Mouse (Mus musculus): ENCODE data around the gene Ccdc185. TPM values are rescaled to one million over a fixed set of nuclear protein-coding genes. Genes with fewer than 3 reads are reported as not detected.

Gene Ccdc185
- total RNA-seq, 4 experiments from 2014 or later = not detected

DNA sequence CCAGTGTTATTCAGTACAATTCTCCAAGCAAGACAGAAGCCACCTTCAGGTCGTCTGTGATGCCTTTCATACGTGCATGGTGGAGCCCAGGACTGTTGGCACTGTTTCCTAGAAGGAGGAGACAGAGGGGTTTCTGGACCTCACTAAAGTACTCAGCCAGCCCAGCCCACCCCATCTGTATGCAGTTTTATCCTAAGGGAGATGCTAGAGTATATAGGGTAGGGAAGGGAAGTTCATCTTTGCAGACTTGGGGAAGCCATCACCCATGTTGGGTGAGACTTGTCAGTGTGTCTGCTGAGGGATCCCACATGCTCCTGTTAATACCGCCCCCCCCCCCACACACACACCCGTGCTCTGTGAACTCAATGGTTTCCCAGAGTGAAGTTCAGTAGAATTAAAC is 13.1 kb downstream of the Ccdc185 start:
- DNase-seq = no peak

DNA sequence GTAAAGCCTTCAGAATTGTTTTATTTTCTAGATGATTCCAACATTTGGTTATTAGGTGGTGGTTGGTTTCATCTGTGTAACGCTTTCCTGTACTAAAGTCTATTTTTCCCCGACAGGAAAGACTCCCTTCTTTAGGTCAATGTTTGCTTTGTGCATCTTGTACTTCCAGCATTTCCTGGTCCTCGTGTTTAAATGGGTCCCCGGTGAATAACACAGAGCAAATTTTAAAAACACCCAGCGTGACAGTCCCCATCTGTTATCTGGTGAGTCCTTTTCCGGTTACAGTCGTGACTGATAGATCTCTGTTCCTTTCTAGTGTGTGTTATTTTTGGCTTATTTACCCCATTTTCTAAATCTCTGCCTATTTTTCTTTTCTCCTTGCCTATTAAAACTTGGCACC is 16.3 kb downstream of the Ccdc185 start:
- DNase-seq = no peak

DNA sequence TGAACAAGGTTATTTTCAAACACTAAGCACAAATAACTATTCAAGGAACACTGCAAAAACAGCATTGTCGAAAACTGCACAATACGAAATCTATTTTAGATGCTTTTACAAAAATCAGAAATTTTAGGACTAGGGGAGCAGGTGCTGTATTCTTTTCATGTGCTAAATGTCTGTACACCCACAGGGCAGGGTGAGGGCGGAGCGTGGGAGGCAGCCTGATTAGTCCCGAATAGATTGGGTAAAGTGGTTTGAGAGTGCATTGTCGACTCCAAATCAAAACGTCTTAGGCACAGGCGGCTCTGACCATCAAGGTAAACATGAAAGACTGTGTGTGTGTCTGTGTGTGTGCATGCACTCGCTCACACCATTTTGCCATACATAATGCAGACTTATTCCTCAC is 20.0 kb downstream of the Ccdc185 start:
- DNase-seq = no peak

DNA sequence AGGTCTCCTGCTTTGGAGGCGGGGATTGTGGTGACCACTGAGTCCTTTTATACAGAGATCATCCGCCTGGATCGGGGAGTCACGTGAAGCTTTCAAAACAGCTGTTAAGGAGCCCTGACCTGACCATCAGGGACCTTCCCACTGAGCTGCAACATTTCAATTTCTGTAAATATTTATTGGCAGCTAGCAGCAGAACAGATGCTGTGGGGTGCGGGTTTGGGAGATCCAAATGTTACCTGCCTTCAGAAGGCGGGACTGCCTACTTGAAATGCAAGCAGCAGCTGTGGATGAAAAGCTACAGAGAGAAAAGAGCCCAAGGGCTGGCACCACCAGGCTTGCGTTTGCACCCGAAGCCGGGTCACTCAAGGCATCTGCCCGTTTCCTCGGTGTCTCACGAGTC is 21.4 kb downstream of the Ccdc185 start:
- no peak for DNase-seq

DNA sequence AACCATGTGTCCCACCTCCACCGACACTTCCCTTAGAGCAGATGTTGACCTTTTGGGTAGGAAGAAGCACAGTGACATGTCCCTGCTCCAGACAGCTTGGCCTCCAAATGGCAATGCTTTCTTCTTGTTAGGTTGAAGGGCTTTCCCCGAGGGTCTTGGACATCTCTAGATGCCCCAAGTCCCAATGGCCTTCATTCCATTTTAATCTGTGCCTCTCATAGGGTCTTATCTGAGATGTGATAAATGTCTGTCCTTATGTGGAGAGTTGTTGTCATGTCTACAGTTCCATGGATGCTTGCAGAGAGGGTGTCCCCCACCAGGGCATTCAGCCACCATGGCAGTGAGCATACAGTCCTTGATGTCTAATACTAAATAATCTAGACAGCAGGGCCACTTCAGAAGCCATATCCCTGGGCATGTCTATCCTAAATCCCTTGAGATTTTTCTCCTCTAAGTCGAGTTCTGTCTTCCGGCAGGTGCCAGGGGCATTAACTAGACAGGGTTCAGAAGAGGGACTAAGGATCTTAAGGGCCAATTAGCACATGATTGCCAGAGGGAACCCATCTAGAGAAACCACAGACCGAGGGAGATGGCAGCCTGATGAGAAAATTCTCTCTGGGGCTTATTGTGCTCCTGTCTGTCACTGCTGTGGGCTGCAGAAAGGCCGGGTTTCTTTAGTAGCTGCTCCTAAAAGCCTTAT is 34.6 kb downstream of the Ccdc185 start:
- no peak for DNase-seq

DNA sequence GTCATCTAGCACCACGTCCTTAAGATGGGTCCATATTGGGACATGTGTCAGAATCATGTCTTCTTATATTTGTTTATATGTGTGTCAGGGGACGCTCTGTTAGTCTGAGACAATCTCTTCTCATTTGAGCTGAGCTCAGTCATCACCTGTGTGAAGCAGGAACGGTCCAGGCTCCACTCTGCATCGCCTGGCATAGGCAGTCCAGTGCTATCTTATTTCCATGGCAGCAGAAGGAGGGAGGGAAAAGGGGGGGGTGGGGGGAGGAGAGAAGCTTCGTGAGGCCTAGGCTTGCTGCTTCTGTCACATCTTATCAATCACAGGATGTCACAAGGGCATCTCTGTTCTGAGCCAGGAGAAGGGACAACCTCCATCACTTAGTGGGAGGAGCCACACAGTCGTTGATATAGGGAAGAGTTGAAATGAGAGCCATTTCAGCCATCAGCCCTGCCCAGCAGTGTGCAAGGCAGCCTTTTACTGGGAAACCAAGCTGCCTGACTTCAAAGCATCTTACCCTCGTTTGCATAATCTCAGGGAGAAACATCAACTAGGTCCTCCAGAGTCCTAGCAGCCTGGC is 37.5 kb downstream of the Ccdc185 start:
- DNase-seq = no peak

DNA sequence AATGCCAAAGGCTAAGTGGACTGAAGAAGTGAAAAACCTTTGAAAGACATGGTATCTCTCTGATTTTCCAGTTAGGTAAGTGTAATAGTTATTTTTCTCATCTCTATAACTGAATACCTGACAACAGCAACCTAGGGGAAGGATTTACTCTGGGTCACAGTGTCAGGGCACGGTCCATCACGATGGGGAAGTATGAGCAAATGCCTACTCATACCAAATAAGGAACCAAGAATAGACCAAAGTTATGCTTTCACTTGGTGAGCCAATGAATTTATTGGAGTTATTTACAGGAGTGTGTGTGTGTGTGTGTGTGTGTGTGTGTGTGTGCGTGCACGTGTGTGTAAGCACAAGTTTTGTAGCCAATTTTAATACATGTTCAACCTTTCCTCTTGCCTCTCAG is 41.5 kb downstream of the Ccdc185 start:
- no peak for DNase-seq

DNA sequence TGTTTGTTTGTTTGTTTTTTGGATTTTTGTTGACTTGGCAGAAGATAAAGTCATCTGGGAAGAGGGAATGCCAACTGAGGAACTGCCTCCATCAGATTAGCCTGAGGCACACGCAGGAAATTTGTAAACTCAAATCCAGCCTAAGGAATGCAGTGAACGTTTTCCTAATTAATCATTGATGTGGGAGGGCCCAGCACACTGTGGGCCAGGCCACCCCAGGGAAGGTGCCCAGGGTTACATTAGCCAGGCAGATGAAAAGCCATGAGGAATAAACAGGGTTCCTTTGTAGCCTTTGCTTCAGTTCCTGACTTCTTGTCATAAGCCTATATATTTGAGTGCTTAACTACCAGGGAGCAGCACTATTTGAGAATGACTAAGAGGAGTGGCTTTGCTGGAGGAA is 44.1 kb downstream of the Ccdc185 start:
- DNase-seq = no peak

DNA sequence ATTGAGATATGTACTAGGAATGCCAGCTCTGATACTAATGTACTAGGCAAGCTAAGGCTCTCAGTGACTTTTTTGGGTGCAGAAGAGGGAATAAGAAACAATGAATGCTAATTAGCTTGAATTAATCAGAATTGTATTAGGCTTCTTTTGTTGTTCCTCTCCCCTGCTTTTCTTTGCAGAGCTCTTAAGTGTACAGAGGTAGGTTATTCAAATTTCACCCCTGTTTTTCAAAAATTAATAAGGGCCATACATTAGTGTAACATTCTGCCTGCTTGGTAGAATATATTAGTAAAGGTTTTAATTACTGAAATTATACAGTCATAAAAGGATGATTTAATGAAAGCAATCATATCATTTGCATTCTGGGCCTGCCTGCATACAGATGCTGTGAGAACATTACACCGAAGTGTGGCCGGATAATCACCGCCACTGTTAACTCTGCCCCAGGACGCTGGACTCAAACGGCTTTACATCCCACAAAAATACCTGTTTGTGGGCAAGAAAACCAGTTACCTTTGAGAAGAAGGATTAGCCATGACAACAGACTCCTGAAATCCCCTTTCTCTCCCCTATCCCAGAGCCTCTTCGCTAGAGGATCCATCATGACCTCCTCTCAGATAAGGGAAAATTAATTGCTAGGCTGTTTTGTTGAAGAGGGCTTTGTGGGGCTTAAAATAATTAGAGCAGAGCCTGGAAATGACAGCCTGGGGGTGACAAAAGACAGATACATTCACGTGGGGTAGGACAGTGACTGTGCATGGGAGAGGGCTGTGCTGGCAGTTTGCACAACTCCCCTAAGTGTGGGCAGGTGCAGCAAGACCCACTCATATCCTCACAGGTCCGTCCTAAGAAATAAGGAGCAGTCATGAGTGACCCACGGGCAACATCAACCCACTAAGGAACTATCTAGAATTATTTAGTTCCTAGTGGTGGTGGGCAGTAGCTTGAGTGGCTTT is 49.3 kb downstream of the Ccdc185 start:
- no peak for DNase-seq

Other genes with a start within 250 kb of the Ccdc185 start
- 10 to 100 TPM; 53.3 to 96.0 (median 73.4) TPM for gene Capn2, start 231.6 kb downstream of the Ccdc185 start, total RNA-seq (2022)
- under 1 TPM; 0.16 to 0.59 (median 0.19) TPM for gene Capn8, start 184.2 kb downstream of the Ccdc185 start, total RNA-seq (2022)
- gene Susd4, start 14.7 kb upstream of the Ccdc185 start, total RNA-seq (2022) = 10 to 100 TPM in 1 of 4 experiments, 1 to 10 TPM in 3; 6.2 to 10.4 (median 7.4) TPM
- 1 to 10 TPM in 1 of 4 experiments, under 1 TPM in 3; 0.61 to 2.5 (median 0.73) TPM for gene Tlr5, start 205.6 kb upstream of the Ccdc185 start, total RNA-seq (2022)